Mouse (Mus musculus) heart, adult 2 months (tissue): Measurements from ENCODE around the gene Rela. TPM values are rescaled to one million over a fixed set of nuclear protein-coding genes. Genes with fewer than 3 reads are reported as not detected.

Experiments used
- DNase-seq, 2 experiments: peaks; one replicate each; pipeline ENCODE4 v3.0.0; 2021
- H3K27ac ChIP-seq: fragments of 200-600 bp; 2 replicates; pipeline ENCODE4 v1.8.1; 2022
- H3K27me3 ChIP-seq: fragments of 200-500 bp; 2 replicates; pipeline ENCODE4 v1.6.1; 2012; ENCODE audit warnings: mild to moderate bottlenecking, low read length, inconsistent platforms, mixed read lengths; ENCODE audit not compliant: control insufficient read depth, insufficient read depth
- H3K36me3 ChIP-seq: fragments of 200-500 bp; 2 replicates; pipeline ENCODE4 v1.6.1; 2012; ENCODE audit warnings: low read length, inconsistent platforms; ENCODE audit not compliant: control insufficient read depth, insufficient read depth
- H3K4me1 ChIP-seq: fragments of 200-500 bp; 2 replicates; pipeline ENCODE4 v1.6.1; 2011; ENCODE audit warnings: low read length; ENCODE audit not compliant: control insufficient read depth, insufficient read depth
- H3K4me3 ChIP-seq: fragments of 200-600 bp; 2 replicates; pipeline ENCODE4 v1.8.1; 2022
- H3K79me2 ChIP-seq: fragments of 200-500 bp; replicated peaks from 2 replicates; pipeline ENCODE4 v1.6.1; 2012; ENCODE audit warnings: mild to moderate bottlenecking, inconsistent platforms, low read length, moderate library complexity, mixed read lengths; ENCODE audit not compliant: control insufficient read depth, insufficient read depth
- H3K9ac ChIP-seq: fragments of 200-500 bp; 2 replicates; pipeline ENCODE4 v1.6.1; 2012; ENCODE audit warnings: low read depth, mild to moderate bottlenecking, control low read depth, inconsistent platforms, low read length, mixed read lengths
- CTCF ChIP-seq: fragments of 200-600 bp; IDR thresholded peaks from 2 replicates; pipeline ENCODE4 v1.8.1; 2022; ENCODE audit warnings: antibody characterized with exemption, mild to moderate bottlenecking, moderate library complexity
- EP300 ChIP-seq: fragments of 200-500 bp; IDR thresholded peaks from 2 replicates; pipeline ENCODE4 v1.6.1; 2011; ENCODE audit warnings: low read depth, low read length, control low read depth; ENCODE audit not compliant: insufficient read depth
- POLR2A ChIP-seq: fragments of 200-500 bp; IDR thresholded peaks from 2 replicates; pipeline ENCODE4 v1.6.1; 2011; ENCODE audit warnings: mild to moderate bottlenecking, low read depth, low read length, control low read depth; ENCODE audit not compliant: insufficient read depth
- WGBS: fragments of 180-500 bp; shearing (Covaris S2); methylation state at CpG from one replicate; pipeline ENCODE4 v1.1.7; 2018; 5-methylcytosine and 5-hydroxymethylcytosine counted together
- intact Hi-C: fragments of 180-260 bp; cut with DNase I; formaldehyde crosslinking; loops from one replicate; pipeline ENCODE4 v1.15.1; 2025
- polyA plus RNA-seq: library from polyadenylated mRNA; depleted of rRNA; stranded (reverse); fragments of >200 nt; gene quantifications from 2 replicates; pipeline ENCODE4 v1.2.3, GENCODE M21; 2012
- total RNA-seq, 2 experiments: library from RNA; stranded (reverse); gene quantifications; 2 replicates each; pipeline ENCODE4 v1.2.3; 2021

The Rela gene
- total and polyA plus RNA-seq, 3 experiments = 26.8 to 57.2 (median 32.5) TPM

GRCm38 (mm10) chr19:5603664-5604063 lies 33.6 kb upstream of the Rela start:
- intact Hi-C loops = no loop called here
- no peak for TF ChIP-seq CTCF
- TF ChIP-seq EP300 = no peak
- TF ChIP-seq POLR2A = no peak
- WGBS = 87% methylated on average over 7 of the region's 7 CpGs

GRCm38 (mm10) chr19:5605126-5605525 lies 32.2 kb upstream of the Rela start:
- intact Hi-C loops = no loop called here
- no peaks in the 10 kb centered on the region for H3K27me3 ChIP-seq
- H3K4me3 ChIP-seq = no peak overlapping the region
- no peak overlapping the region for H3K9ac ChIP-seq
- DNase-seq = no peak
- peaks cover 7% of the 10 kb centered on the region for H3K4me1 ChIP-seq
- no peak overlapping the region for H3K27ac ChIP-seq
- no peak for TF ChIP-seq EP300
- TF ChIP-seq CTCF = no peak
- TF ChIP-seq POLR2A = no peak
- 88% methylated on average over 7 of the region's 7 CpGs for WGBS
- no peaks in the 10 kb centered on the region for H3K79me2 ChIP-seq
- H3K36me3 ChIP-seq = no peaks in the 10 kb centered on the region

More at GRCm38 (mm10) chr19:5603664-5604063, 33.6 kb upstream of the Rela start:
- Histone ChIP-seq H3K36me3 (no peaks in the 10 kb centered on the region), H3K79me2 (no peaks in the 10 kb centered on the region), H3K9ac (no peak overlapping the region), H3K4me3 (no peak overlapping the region), H3K4me1 (peaks cover 5% of the 10 kb centered on the region), H3K27me3 (no peaks in the 10 kb centered on the region), H3K27ac (no peak overlapping the region)
- no peak for DNase-seq

GRCm38 (mm10) chr19:5606196-5606595 lies 31.1 kb upstream of the Rela start:
- TF ChIP-seq CTCF = 0 out of 2 replicates have a peak, but pooled peaks have one; percentile 8
- no peak for TF ChIP-seq POLR2A
- Histone ChIP-seq H3K4me3 (no peak overlapping the region), H3K79me2 (no peaks in the 10 kb centered on the region), H3K27ac (no peak overlapping the region), H3K9ac (no peak overlapping the region), H3K36me3 (no peaks in the 10 kb centered on the region), H3K4me1 (peaks cover 9% of the 10 kb centered on the region), H3K27me3 (no peaks in the 10 kb centered on the region)
- intact Hi-C loops = no loop called here
- DNase-seq = no peak
- 73% methylated on average over 8 of the region's 8 CpGs for WGBS

GRCm38 (mm10) chr19:5607705-5608410 lies 29.4 kb upstream of the Rela start:
- Histone ChIP-seq H3K4me3 (no peak overlapping the region), H3K79me2 (no peaks in the 10 kb centered on the region), H3K27me3 (no peaks in the 10 kb centered on the region), H3K9ac (no peak overlapping the region), H3K36me3 (no peaks in the 10 kb centered on the region), H3K4me1 (peaks cover 5% of the 10 kb centered on the region), H3K27ac (no peak overlapping the region)
- no peak for DNase-seq
- TF ChIP-seq CTCF (no peak), POLR2A (no peak), EP300 (no peak)
- intact Hi-C loops = loop anchor here (2.0 kb wide), 2 partner anchors 29 to 39 kb away; partner anchors contain the start of genes Ap5b1 and Rela
- 95% methylated on average over 26 of the region's 26 CpGs for WGBS

- Histone ChIP-seq H3K27ac (no peak overlapping the region), H3K4me3 (no peak overlapping the region)
- intact Hi-C loops = loop anchor here (2.0 kb wide), 2 partner anchors 28 to 40 kb away; partner anchors contain the start of genes Ap5b1 and Rela
These were observed 28.6 kb upstream of the Rela start for GRCm38 (mm10) chr19:5608707-5609106.

GRCm38 (mm10) chr19:5609171-5609546 lies 28.1 kb upstream of the Rela start:
- Histone ChIP-seq H3K79me2 (no peaks in the 10 kb centered on the region), H3K36me3 (no peaks in the 10 kb centered on the region), H3K4me3 (peak overlapping the region; percentile 87), H3K27me3 (no peaks in the 10 kb centered on the region), H3K9ac (peak overlapping the region; percentile 84), H3K4me1 (peaks cover 5% of the 10 kb centered on the region), H3K27ac (peak overlapping the region; percentile 98)
- 44% methylated on average over 10 of the region's 10 CpGs for WGBS
- DNase-seq = no peak
- no peak for TF ChIP-seq EP300
- no peak for TF ChIP-seq CTCF
- TF ChIP-seq POLR2A = no peak
- intact Hi-C loops = loop anchor here (2.0 kb wide), 2 partner anchors 28 to 40 kb away; partner anchors contain the start of genes Ap5b1 and Rela

More at GRCm38 (mm10) chr19:5608707-5609106, 28.6 kb upstream of the Rela start:
- TF ChIP-seq CTCF (no peak), POLR2A (no peak), EP300 (no peak)
- 95% methylated on average over 13 of the region's 13 CpGs for WGBS
- no peaks in the 10 kb centered on the region for H3K36me3 ChIP-seq
- no peak for DNase-seq
- H3K27me3 ChIP-seq = no peaks in the 10 kb centered on the region
- no peak overlapping the region for H3K9ac ChIP-seq
- no peaks in the 10 kb centered on the region for H3K79me2 ChIP-seq
- H3K4me1 ChIP-seq = peaks cover 5% of the 10 kb centered on the region
